Mouse (Mus musculus) forebrain, embryonic 15.5 days (tissue): ENCODE measurements around the gene Wiz. TPM values are rescaled to one million over a fixed set of nuclear protein-coding genes. Genes with fewer than 3 reads are reported as not detected.

Experiments used
- ATAC-seq: fragments of 200-750 bp; cut with Nextera tagmentation; replicated peaks from 2 replicates; pipeline ENCODE4 v1.8.0; 2017; ENCODE audit warnings: mild to moderate bottlenecking, moderate TSS enrichment, moderate library complexity
- H3K27ac ChIP-seq: fragments of 300-500 bp; sonication (generic); replicated peaks from 2 replicates; pipeline ENCODE4 v1.5.1; 2015; ENCODE audit warnings: mild to moderate bottlenecking, inconsistent platforms
- H3K27me3 ChIP-seq: fragments of 300-500 bp; sonication (generic); 2 replicates; pipeline ENCODE4 v1.6.1; 2015; ENCODE audit warnings: inconsistent platforms
- H3K36me3 ChIP-seq: fragments of 300-500 bp; sonication (generic); 2 replicates; pipeline ENCODE4 v1.6.1; 2015; ENCODE audit warnings: mild to moderate bottlenecking, inconsistent platforms
- H3K4me1 ChIP-seq: fragments of 300-500 bp; sonication (generic); 2 replicates; pipeline ENCODE4 v1.6.1; 2015; ENCODE audit warnings: inconsistent platforms
- H3K4me2 ChIP-seq: fragments of 300-500 bp; sonication (generic); replicated peaks from 2 replicates; pipeline ENCODE4 v1.6.1; 2015; ENCODE audit warnings: mild to moderate bottlenecking, inconsistent platforms
- H3K4me3 ChIP-seq: fragments of 300-500 bp; sonication (generic); 2 replicates; pipeline ENCODE4 v1.5.1; 2015; ENCODE audit warnings: mild to moderate bottlenecking, inconsistent platforms
- H3K9ac ChIP-seq: fragments of 300-500 bp; sonication (generic); replicated peaks from 2 replicates; pipeline ENCODE4 v1.6.1; 2015; ENCODE audit warnings: mild to moderate bottlenecking, inconsistent platforms
- H3K9me3 ChIP-seq: fragments of 300-500 bp; sonication (generic); 2 replicates; pipeline ENCODE4 v1.6.1; 2016; ENCODE audit warnings: inconsistent platforms
- WGBS: fragments of 180-500 bp; shearing (Covaris S2); methylation state at CpG from one replicate; pipeline ENCODE4 v1.1.7; 2015; ENCODE audit warnings: mixed read lengths; 5-methylcytosine and 5-hydroxymethylcytosine counted together
- microRNA-seq: library from miRNA; unstranded; fragments of <30 nt; microRNA quantifications from one replicate; pipeline ENCODE4, GENCODE M21; 2016
- polyA plus RNA-seq: library from polyadenylated mRNA; unstranded; fragments of >200 nt; fragmentation: Nextera tagmentation; extraction: Ambion mirVana; gene quantifications from 2 replicates; pipeline ENCODE4 v1.2.1, GENCODE M21; 2015

Wiz gene
- polyA plus RNA-seq, 1 experiment from 2014 or later: 38.8 TPM

DNA sequence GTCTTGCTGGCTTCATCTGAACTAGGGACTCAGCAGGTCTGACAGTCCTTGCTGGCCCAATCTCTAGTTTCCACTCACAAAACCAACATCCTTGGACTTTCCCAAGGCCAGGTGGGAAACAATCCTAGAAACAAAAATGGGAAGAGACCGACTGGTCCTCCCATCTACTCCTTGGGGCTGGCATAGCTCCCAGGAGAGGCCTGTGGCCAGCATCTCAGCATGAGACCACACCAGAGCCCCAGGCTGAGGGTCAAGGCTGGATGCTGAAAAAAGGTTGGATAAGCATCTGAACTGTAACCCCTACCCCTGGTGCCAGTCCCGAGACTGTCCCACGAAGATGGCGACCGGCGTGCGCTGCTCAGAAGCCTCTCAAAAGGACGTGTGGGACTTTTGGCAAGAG is 76.4 kb downstream of the Wiz start:
- no peak for ATAC-seq

DNA sequence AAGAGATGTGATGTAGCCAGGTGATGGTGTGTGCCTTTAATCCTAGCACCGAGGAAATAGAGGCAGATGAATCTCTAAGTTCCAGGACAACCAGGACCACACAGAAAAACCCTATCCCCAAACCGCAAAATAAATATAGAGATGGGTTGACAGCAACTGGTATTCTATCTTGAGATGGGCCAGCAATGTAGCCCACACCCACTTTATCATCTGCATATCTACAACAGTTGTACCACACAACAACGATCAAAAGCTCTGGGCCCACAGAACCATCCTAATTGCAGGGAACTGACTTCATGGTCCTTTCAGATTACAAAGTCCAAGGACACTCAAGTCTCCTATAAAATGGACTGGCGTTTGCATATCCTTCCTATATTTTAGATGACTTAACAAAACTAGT is 81.3 kb downstream of the Wiz start:
- no peaks in the 10 kb centered on the region for H3K4me1 ChIP-seq
- no peak overlapping the region for H3K27ac ChIP-seq
- H3K27me3 ChIP-seq: no peaks in the 10 kb centered on the region
- no peaks in the 10 kb centered on the region for H3K9me3 ChIP-seq
- H3K9ac ChIP-seq: no peak overlapping the region
- no peak for ATAC-seq
- no peak overlapping the region for H3K4me2 ChIP-seq
- no peak overlapping the region for H3K4me3 ChIP-seq
- 94% methylated on average over 4 of the region's 4 CpGs for WGBS
- peaks cover 94% of the 10 kb centered on the region for H3K36me3 ChIP-seq

More for the DNA sequence above, 76.4 kb downstream of the Wiz start:
- WGBS: 93% methylated on average over 8 of the region's 8 CpGs
- Histone ChIP-seq H3K27ac (no peak overlapping the region), H3K9ac (no peak overlapping the region), H3K4me3 (no peak overlapping the region), H3K9me3 (no peaks in the 10 kb centered on the region), H3K4me2 (no peak overlapping the region), H3K4me1 (no peaks in the 10 kb centered on the region), H3K36me3 (peaks cover 99% of the 10 kb centered on the region), H3K27me3 (no peaks in the 10 kb centered on the region)

Small RNAs within 50 kb of the gene (microRNA-seq; reads per million reads assigned to microRNA genes)
- not detected for gene Gm22201

Other genes with a start within 250 kb of the Wiz start
- 5.6 and 5.8 TPM in 2 replicates for gene Notch3, start 222.6 kb downstream of the Wiz start, polyA plus RNA-seq
- gene Ephx3, start 199.9 kb downstream of the Wiz start, polyA plus RNA-seq: 0.17 and 0.20 TPM in 2 replicates
- 80.2 and 80.8 TPM in 2 replicates for gene Brd4, start 104.7 kb downstream of the Wiz start, polyA plus RNA-seq
- 107 and 111 TPM in 2 replicates for gene Akap8, start 68.2 kb downstream of the Wiz start, polyA plus RNA-seq
- gene Akap8l, start 38.8 kb downstream of the Wiz start, polyA plus RNA-seq: 138 and 140 TPM in 2 replicates
- gene Rasal3, start 14.1 kb upstream of the Wiz start, polyA plus RNA-seq: 0.56 and 0.64 TPM in 2 replicates
- gene Pglyrp2, start 34.7 kb upstream of the Wiz start, polyA plus RNA-seq: not detected in 2 replicates
- 0.23 TPM in 1 of 2 replicates, not detected in the other for gene Cyp4f39, start 63.3 kb upstream of the Wiz start, polyA plus RNA-seq
- 7.8 and 8.4 TPM in 2 replicates for gene Cyp4f17, start 116.6 kb upstream of the Wiz start, polyA plus RNA-seq
- 19.8 and 24.9 TPM in 2 replicates for gene Cyp4f16, start 147.1 kb upstream of the Wiz start, polyA plus RNA-seq
- gene Cyp4f37, start 231.9 kb upstream of the Wiz start, polyA plus RNA-seq: not detected in 2 replicates